Mouse (Mus musculus) heart, adult 10 weeks (tissue): Measurements from ENCODE around the gene 1700102P08Rik. TPM values are rescaled to one million over a fixed set of nuclear protein-coding genes. Genes with fewer than 3 reads are reported as not detected.

Source experiments
- polyA plus RNA-seq: library from polyadenylated mRNA; stranded (reverse); fragments of 350-450 nt; fragmentation: Illumina TruSeq; extraction: RNeasy Lipid Tissue Mini Kit (QIAGEN cat#74804); gene quantifications from one replicate; pipeline ENCODE4 v1.2.3, GENCODE M21; 2014; ENCODE audit warnings: low read depth, low replicate concordance

The 1700102P08Rik gene
- polyA plus RNA-seq: 0.86 TPM

GRCm38 (mm10) chr9:108392676-108393075 lies at the start of gene 1700102P08Rik:
Gene 1700102P08Rik (plus strand): TSS chr9:108392805.

DNA sequence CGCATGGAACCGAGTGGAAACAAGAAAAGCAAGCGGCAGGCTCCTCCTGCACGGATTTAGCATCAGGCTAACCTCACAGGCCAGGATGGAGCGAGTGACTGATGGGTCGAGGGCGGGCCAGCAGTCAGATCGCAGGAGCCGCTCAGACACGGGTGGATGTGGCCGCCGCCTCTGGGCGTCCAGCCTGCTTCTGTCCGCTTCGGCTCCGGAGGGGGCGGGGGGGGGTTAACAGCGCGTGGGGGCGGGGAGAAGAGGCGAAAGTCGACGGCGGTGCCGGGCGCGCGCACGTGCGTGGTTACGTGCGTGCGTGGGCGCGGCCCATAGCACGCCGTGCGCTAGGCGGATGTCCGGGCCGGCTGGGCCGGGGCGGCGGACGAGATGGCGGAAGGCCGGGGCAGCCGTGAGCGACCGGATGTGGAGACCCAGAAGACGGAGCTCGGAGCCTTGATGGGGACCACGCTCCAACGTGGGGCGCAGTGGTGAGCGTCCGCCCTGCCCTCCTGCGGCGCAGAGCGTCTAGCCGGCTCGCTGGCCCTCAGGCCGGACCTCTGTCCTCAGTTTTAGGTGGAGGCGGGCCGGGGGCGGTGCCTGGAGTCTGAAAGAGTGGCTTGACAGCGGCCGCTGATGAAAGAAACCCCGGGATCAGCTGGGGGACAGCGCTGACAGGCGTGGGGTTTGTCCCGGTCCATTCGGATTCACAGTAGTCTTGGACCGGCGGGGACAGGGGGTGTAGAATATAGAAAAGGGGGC lies 44.9 kb upstream of the 1700102P08Rik start, which contains the start of gene Usp4:
Gene Usp4 (plus strand): TSS at position 314 of the 750 bp plus-strand sequence.

DNA sequence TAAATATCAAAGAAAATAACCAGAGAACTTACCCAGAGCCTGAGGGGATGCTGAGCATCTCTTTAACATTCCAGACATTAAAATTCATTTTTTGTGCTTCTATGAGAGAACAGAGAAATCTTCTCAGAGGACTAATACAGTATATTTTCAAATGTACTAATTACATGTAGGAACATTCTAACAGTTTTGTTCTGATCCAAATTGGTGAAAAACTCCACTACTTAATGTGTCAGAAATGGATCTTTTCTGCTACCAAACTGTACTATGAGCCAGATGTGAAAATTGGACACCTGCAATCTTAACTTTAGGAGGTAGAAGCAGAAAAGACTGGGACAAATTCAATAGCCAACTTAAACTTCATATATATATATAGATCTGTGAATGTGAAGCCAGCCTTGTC lies 35.8 kb downstream of the 1700102P08Rik start, which contains the start of gene Ccdc36:
Gene Ccdc36 (minus strand): TSS at position 101 of the 400 bp plus-strand sequence.

DNA sequence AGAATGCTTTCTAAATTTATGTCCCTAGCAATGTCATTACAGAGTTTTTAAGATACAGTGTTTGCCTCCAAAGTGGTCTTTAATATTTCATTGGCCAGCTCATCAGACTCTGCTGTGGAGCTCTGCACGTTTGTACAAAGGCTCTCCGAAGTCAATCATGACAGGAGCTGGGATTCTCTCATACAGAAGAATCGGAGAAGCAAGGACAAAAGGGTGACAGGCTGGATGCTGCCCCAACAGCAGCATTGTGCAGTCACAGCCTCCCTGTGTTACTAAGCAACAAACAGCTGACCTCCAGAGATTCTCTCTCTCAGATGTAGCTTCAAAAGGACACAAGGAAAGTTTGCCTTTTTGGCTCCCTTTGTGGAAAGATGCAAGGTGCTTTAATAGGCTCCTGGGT lies 43.6 kb downstream of the 1700102P08Rik start, which contains the start of gene BC048562:
Gene BC048562 (plus strand): TSS at position 301 of the 400 bp plus-strand sequence.

Other genes with a start within 250 kb of the 1700102P08Rik start
- gene Bsn, start 202.4 kb upstream of the 1700102P08Rik start, polyA plus RNA-seq: not detected
- gene Dag1, start 128.8 kb upstream of the 1700102P08Rik start, polyA plus RNA-seq: 197 TPM
- gene Nicn1, start 102.4 kb upstream of the 1700102P08Rik start, polyA plus RNA-seq: 25.6 TPM
- 5.7 TPM for gene Amt, start 96.0 kb upstream of the 1700102P08Rik start, polyA plus RNA-seq
- 213 TPM for gene Rhoa, start 86.7 kb upstream of the 1700102P08Rik start, polyA plus RNA-seq
- 65.8 TPM for gene Tcta, start 86.6 kb upstream of the 1700102P08Rik start, polyA plus RNA-seq
- gene Gpx1, start 53.9 kb upstream of the 1700102P08Rik start, polyA plus RNA-seq: 131 TPM
- gene Usp4, start 45.0 kb upstream of the 1700102P08Rik start, polyA plus RNA-seq: 61.1 TPM
- not detected for gene Ccdc36, start 35.7 kb downstream of the 1700102P08Rik start, polyA plus RNA-seq
- gene BC048562, start 43.7 kb downstream of the 1700102P08Rik start, polyA plus RNA-seq: not detected
- 13.9 TPM for gene Ccdc71, start 67.7 kb downstream of the 1700102P08Rik start, polyA plus RNA-seq
- gene Klhdc8b, start 68.8 kb downstream of the 1700102P08Rik start, polyA plus RNA-seq: 18.2 TPM
- 225 TPM for gene Lamb2, start 86.9 kb downstream of the 1700102P08Rik start, polyA plus RNA-seq
- gene Usp19, start 97.8 kb downstream of the 1700102P08Rik start, polyA plus RNA-seq: 100 TPM
- 78.2 TPM for gene Qars, start 114.9 kb downstream of the 1700102P08Rik start, polyA plus RNA-seq
- 50.0 TPM for gene Qrich1, start 124.0 kb downstream of the 1700102P08Rik start, polyA plus RNA-seq
- gene Impdh2, start 167.5 kb downstream of the 1700102P08Rik start, polyA plus RNA-seq: 66.9 TPM
- 41.2 TPM for gene Ndufaf3, start 174.6 kb downstream of the 1700102P08Rik start, polyA plus RNA-seq
- gene Dalrd3, start 177.1 kb downstream of the 1700102P08Rik start, polyA plus RNA-seq: 40.3 TPM
- gene Wdr6, start 185.9 kb downstream of the 1700102P08Rik start, polyA plus RNA-seq: 15.6 TPM
- 17.8 TPM for gene P4htm, start 204.9 kb downstream of the 1700102P08Rik start, polyA plus RNA-seq